In the genomic region with DNA sequence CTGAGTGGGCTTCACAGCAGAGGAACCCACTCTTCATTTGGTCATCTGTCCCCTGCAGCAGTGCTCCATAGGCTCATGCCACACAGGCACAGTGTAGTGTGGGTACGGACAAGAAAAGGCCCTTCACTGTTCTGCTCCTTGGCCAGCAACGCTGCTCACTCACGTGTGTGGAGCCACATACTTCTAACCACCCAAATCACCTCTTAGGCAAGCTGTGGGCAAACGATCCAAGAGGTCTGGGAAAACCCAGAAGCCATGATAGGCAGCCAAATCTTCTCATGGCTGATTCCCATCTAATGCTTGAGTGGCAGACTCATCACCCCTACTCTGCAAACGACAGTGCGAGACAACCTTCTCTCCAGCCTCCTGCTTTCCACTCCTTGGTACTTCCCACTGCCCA, we compare ENCODE assay signal across 24 mouse cellular contexts. TPM values are rescaled to one million over a fixed set of nuclear protein-coding genes. Genes with fewer than 3 reads are reported as not detected.
DNase-seq lines count a peak whose midpoint lies in the region; ATAC-seq and TF ChIP-seq lines count a peak whose summit lies in the region.
"Had no signal": no experiment of that assay in that cellular context is flagged by ENCODE, and none has a peak within 500 bp of the region (broad histone marks: within the 10 kb centered on the region; RNA-seq: fewer than 3 reads in every experiment).

No protein-coding gene starts in this region.

- peak; percentile 54 for ATAC-seq in Patski
- no peak for ATAC-seq in intestine, embryonic 14.5 days (replicated peaks; ENCODE audit: low FRiP score, low TSS enrichment, low read depth)
- no peak for ATAC-seq in limb, embryonic 13.5 days (ENCODE audit: low FRiP score, low read depth)
- ATAC-seq in midbrain, postnatal 0 days (ENCODE audit: low FRiP score): no peak
- ATAC-seq: forebrain, postnatal 0 days; inflammation-experienced regulatory T-cells, adult 6 months had no signal

- no peaks in the 10 kb centered on the region for H3K36me3 ChIP-seq in kidney, adult 2 months (ENCODE audit: control insufficient read depth, insufficient read depth, low read length)
- no peaks in the 10 kb centered on the region for H3K36me3 ChIP-seq in intestine, embryonic 14.5 days (ENCODE audit: control insufficient read depth, insufficient read depth, low read length)
- peaks cover 14% of the 10 kb centered on the region; the same call in 1 of the 2 replicates for H3K36me3 ChIP-seq in limb, embryonic 13.5 days
- no peaks in the 10 kb centered on the region for H3K36me3 ChIP-seq in midbrain, postnatal 0 days (ENCODE audit: insufficient read depth, low read length)
- H3K36me3 ChIP-seq: heart, embryonic 12.5 days; hindbrain, embryonic 13.5 days; liver, embryonic 13.5 days; neural tube, embryonic 15.5 days had no signal

- TF ChIP-seq CTCF in kidney, adult 2 months (conservative IDR thresholded peaks at IDR 0.05; ENCODE audit: insufficient read depth, insufficient read length, low read depth, low read length): no peak
- no peak for TF ChIP-seq CTCF in Patski (IDR thresholded peaks at IDR 0.05)
- TF ChIP-seq CTCF in midbrain, postnatal 0 days (IDR thresholded peaks at IDR 0.05): no peak

- H3K4me1 ChIP-seq in kidney, adult 2 months (ENCODE audit: control insufficient read depth, insufficient read depth, low read length): peaks cover 43% of the 10 kb centered on the region
- H3K4me1 ChIP-seq in intestine, embryonic 14.5 days (replicated peaks; ENCODE audit: control insufficient read depth, insufficient read depth, low read length): peaks cover 40% of the 10 kb centered on the region
- peaks cover 57% of the 10 kb centered on the region for H3K4me1 ChIP-seq in limb, embryonic 13.5 days
- no peaks in the 10 kb centered on the region for H3K4me1 ChIP-seq in midbrain, postnatal 0 days (ENCODE audit: insufficient read depth, low read length)

- H3K9me3 ChIP-seq in intestine, embryonic 14.5 days (ENCODE audit: control insufficient read depth, low read length): no peaks in the 10 kb centered on the region
- H3K9me3 ChIP-seq in limb, embryonic 13.5 days: no peaks in the 10 kb centered on the region
- H3K9me3 ChIP-seq in midbrain, postnatal 0 days (ENCODE audit: low read length): no peaks in the 10 kb centered on the region
- H3K9me3 ChIP-seq: heart, embryonic 12.5 days; hindbrain, embryonic 13.5 days; liver, embryonic 13.5 days; neural tube, embryonic 15.5 days had no signal

- no peaks in the 10 kb centered on the region for H3K27me3 ChIP-seq in kidney, adult 2 months (replicated peaks; ENCODE audit: control insufficient read depth, insufficient read depth, low read length)
- H3K27me3 ChIP-seq in Patski: no peaks in the 10 kb centered on the region
- no peaks in the 10 kb centered on the region for H3K27me3 ChIP-seq in intestine, embryonic 14.5 days (replicated peaks; ENCODE audit: control insufficient read depth, insufficient read depth, low read length)
- H3K27me3 ChIP-seq in limb, embryonic 13.5 days: no peaks in the 10 kb centered on the region
- H3K27me3 ChIP-seq in midbrain, postnatal 0 days (ENCODE audit: insufficient read depth, low read length): no peaks in the 10 kb centered on the region

- H3K4me2 ChIP-seq in intestine, embryonic 14.5 days (ENCODE audit: low read length): no peak overlapping the region
- H3K4me2 ChIP-seq in limb, embryonic 13.5 days (replicated peaks): no peak overlapping the region
- no peak overlapping the region for H3K4me2 ChIP-seq in midbrain, postnatal 0 days (ENCODE audit: low read depth, low read length, poor library complexity, severe bottlenecking)
- H3K4me2 ChIP-seq: heart, embryonic 12.5 days; hindbrain, embryonic 13.5 days; liver, embryonic 13.5 days; neural tube, embryonic 15.5 days had no signal

- no peak overlapping the region for H3K4me3 ChIP-seq in kidney, adult 2 months (ENCODE audit: insufficient read depth, low read depth, low read length)
- no peak overlapping the region for H3K4me3 ChIP-seq in intestine, embryonic 14.5 days (ENCODE audit: low read depth, low read length)
- no peak overlapping the region for H3K4me3 ChIP-seq in limb, embryonic 13.5 days
- no peak overlapping the region for H3K4me3 ChIP-seq in midbrain, postnatal 0 days (ENCODE audit: low read depth, low read length)
- H3K4me3 ChIP-seq: heart, embryonic 12.5 days; hindbrain, embryonic 13.5 days; layer of hippocampus, adult 2 months; left cerebral cortex, adult 2 months; liver, embryonic 13.5 days; neural tube, embryonic 15.5 days had no signal

- peak; percentile 57 for DNase-seq in kidney, adult 2 months
- DNase-seq in kidney, postnatal 36 days: no peak
- peak; percentile 84 for DNase-seq in Patski (ENCODE audit: low read depth, low spot score)
- no peak for DNase-seq in intestine, embryonic 14.5 days (ENCODE audit: low spot score)
- no peak for DNase-seq in ovary, postnatal 10 days (ENCODE audit: low spot score)
- no peak for DNase-seq in midbrain, postnatal 0 days (ENCODE audit: low spot score)
- DNase-seq: B cell, adult 2 months; cerebellum, adult 8-10 months; cerebellum, postnatal 25 days; forebrain, postnatal 0 days; heart, postnatal 4 days; liver, embryonic 13.5 days; lung, adult 2 months; lung, postnatal 10 days; midbrain, embryonic 14.5 days; right cerebral cortex, adult 18-20 months; thymus, postnatal 4 days had no signal

- TF ChIP-seq POLR2A in kidney, adult 2 months (IDR thresholded peaks at IDR 0.05; ENCODE audit: low read depth, low read length): no peak

- H3K27ac ChIP-seq in kidney, adult 2 months (ENCODE audit: insufficient read depth, low read depth, low read length): peak overlapping the region; percentile 62
- peak overlapping the region; percentile 54 for H3K27ac ChIP-seq in intestine, embryonic 14.5 days (ENCODE audit: low read depth)
- 0 out of 2 replicates have a peak overlapping the region, but pooled peaks have one; percentile 8 for H3K27ac ChIP-seq in limb, embryonic 13.5 days
- H3K27ac ChIP-seq in midbrain, postnatal 0 days (ENCODE audit: low read depth, low read length): no peak overlapping the region
- H3K27ac ChIP-seq: hindbrain, embryonic 13.5 days; layer of hippocampus, adult 2 months; left cerebral cortex, adult 2 months; liver, embryonic 13.5 days; neural tube, embryonic 15.5 days had no signal

- 42% methylated on average over 6 of the region's 6 CpGs for WGBS in kidney, adult 2 months
- WGBS in intestine, embryonic 14.5 days: 85% methylated on average over 6 of the region's 6 CpGs
- WGBS in limb, embryonic 13.5 days: 80% methylated on average over 6 of the region's 6 CpGs
- 94% methylated on average over 6 of the region's 6 CpGs for WGBS in midbrain, postnatal 0 days

- POLR2A ChIA-PET in Patski (lab: Charles Lee): no interaction called here

- CTCF ChIA-PET in Patski (lab: Charles Lee): interaction anchor here (1.0 kb wide), 1 partner anchor 35 kb away, joined by 4 read pairs; no protein-coding TSS in a partner anchor

- H3K9ac ChIP-seq in intestine, embryonic 14.5 days (ENCODE audit: low read length): no peak overlapping the region
- no peak overlapping the region for H3K9ac ChIP-seq in limb, embryonic 13.5 days
- no peak overlapping the region for H3K9ac ChIP-seq in midbrain, postnatal 0 days (replicated peaks; ENCODE audit: low read length, poor library complexity, severe bottlenecking)
- H3K9ac ChIP-seq: forebrain, postnatal 0 days; heart, embryonic 12.5 days; hindbrain, embryonic 13.5 days; liver, embryonic 13.5 days; neural tube, embryonic 15.5 days had no signal

- in situ Hi-C loops in Patski (cut with MboI; ENCODE audit: low pct_unique_long_range_greater_than_20kb): loop anchor here (5.0 to 10.0 kb wide), 2 partner anchors 35 to 92 kb away; partner anchors contain the start of gene Tns3

RNA-seq across cellular contexts. Expression of gene Tns3, which starts 37.2 kb away (rescaled TPM):
- 63.7 and 70.5 TPM in 2 replicates for polyA plus RNA-seq in kidney, adult 2 months (2012; rRNA removed)
- polyA plus RNA-seq in Patski (2021): 75.4 TPM
- 25.7 and 26.7 TPM in 2 replicates for polyA plus RNA-seq in intestine, embryonic 14.5 days (2014; fragmentation: Nextera tagmentation; extraction: Ambion mirVana)
- 42.9 and 45.3 TPM in 2 replicates for polyA plus RNA-seq in limb, embryonic 13.5 days (2015; fragmentation: Nextera tagmentation; extraction: Ambion mirVana)
- total RNA-seq in midbrain, postnatal 0 days (2014; rRNA removed): 33.3 and 38.7 TPM in 2 replicates
- polyA plus RNA-seq in midbrain, postnatal 0 days (2015; fragmentation: Nextera tagmentation; extraction: Ambion mirVana): 4.7 and 4.9 TPM in 2 replicates

Comparison
In these comparisons a context has a peak if more than half of its experiments do, and no peak if none do; other contexts are left out.
1. DNase-seq: peak in kidney, adult 2 months (single experiment) and Patski (single experiment); none in kidney, postnatal 36 days (0 of 2), intestine, embryonic 14.5 days (single experiment), ovary, postnatal 10 days (single experiment) and midbrain, postnatal 0 days (single experiment).